Mouse (Mus musculus) kidney, postnatal 0 days (tissue): ENCODE data around the gene Kcnip4. TPM values are rescaled to one million over a fixed set of nuclear protein-coding genes. Genes with fewer than 3 reads are reported as not detected.
A peak's percentile ranks its signal among the peaks of the same experiment; 100 is the strongest.

ENCODE experiments used
- ATAC-seq: fragments of 200-750 bp; cut with Nextera tagmentation; replicated peaks from 2 replicates; pipeline ENCODE4 v1.8.0; 2017; ENCODE audit warnings: low read depth, moderate number of reproducible peaks, moderate TSS enrichment, moderate library complexity; ENCODE audit not compliant: low FRiP score
- DNase-seq: peaks from one replicate; pipeline ENCODE4 v3.0.0-alpha.2; 2016; ENCODE audit warnings: low spot score
- H3K27ac ChIP-seq: fragments of 300-500 bp; sonication (generic); 2 replicates; pipeline ENCODE4 v1.5.1; 2014; ENCODE audit warnings: mild to moderate bottlenecking
- H3K27me3 ChIP-seq: fragments of 300-500 bp; sonication (generic); 2 replicates; pipeline ENCODE4 v1.6.1; 2014; ENCODE audit warnings: low read length, mixed read lengths; ENCODE audit not compliant: insufficient read depth
- H3K36me3 ChIP-seq: fragments of 300-500 bp; sonication (generic); 2 replicates; pipeline ENCODE4 v1.6.1; 2014; ENCODE audit warnings: low read length, mixed read lengths; ENCODE audit not compliant: insufficient read depth
- H3K4me1 ChIP-seq: fragments of 300-500 bp; sonication (generic); replicated peaks from 2 replicates; pipeline ENCODE4 v1.6.1; 2014; ENCODE audit warnings: antibody characterized with exemption, low read length, mixed read lengths; ENCODE audit not compliant: insufficient read depth
- H3K4me2 ChIP-seq: fragments of 300-500 bp; sonication (generic); 2 replicates; pipeline ENCODE4 v1.6.1; 2014; ENCODE audit warnings: mild to moderate bottlenecking, low read length, moderate library complexity, mixed read lengths
- H3K4me3 ChIP-seq: fragments of 300-500 bp; sonication (generic); replicated peaks from 2 replicates; pipeline ENCODE4 v1.5.1; 2014; ENCODE audit warnings: low read depth, low read length
- H3K9ac ChIP-seq: fragments of 300-500 bp; sonication (generic); 2 replicates; pipeline ENCODE4 v1.6.1; 2014; ENCODE audit warnings: low read depth, low read length
- H3K9me3 ChIP-seq: fragments of 300-500 bp; sonication (generic); replicated peaks from 2 replicates; pipeline ENCODE4 v1.6.1; 2016; ENCODE audit warnings: low read length, inconsistent platforms, mixed read lengths
- CTCF ChIP-seq: IDR thresholded peaks from 2 replicates; pipeline ENCODE4 v1.5.1; 2016; ENCODE audit warnings: antibody characterized with exemption, low read depth, mild to moderate bottlenecking, moderate library complexity
- WGBS: fragments of 180-500 bp; shearing (Covaris S2); extraction: QIAGEN DNeasy Blood & Tissue Kit; methylation state at CpG from one replicate; pipeline ENCODE4 v1.1.7; 2014; 5-methylcytosine and 5-hydroxymethylcytosine counted together
- polyA plus RNA-seq: library from polyadenylated mRNA; unstranded; fragments of >200 nt; fragmentation: Nextera tagmentation; extraction: Ambion mirVana; gene quantifications from 2 replicates; pipeline ENCODE4 v1.2.1, GENCODE M21; 2015

Kcnip4 gene
- polyA plus RNA-seq, 1 experiment from 2014 or later: 1.2 TPM

GRCm38 (mm10) chr5:49348511-49348910 lies 176.2 kb downstream of the Kcnip4 start:
- no peak overlapping the region for H3K27ac ChIP-seq
- ATAC-seq: no peak
- H3K4me2 ChIP-seq: no peak overlapping the region
- H3K4me3 ChIP-seq: no peak overlapping the region
- H3K9ac ChIP-seq: no peak overlapping the region
- no peak for TF ChIP-seq CTCF
- no peaks in the 10 kb centered on the region for H3K36me3 ChIP-seq
- no peaks in the 10 kb centered on the region for H3K4me1 ChIP-seq
- no peaks in the 10 kb centered on the region for H3K27me3 ChIP-seq
- no peaks in the 10 kb centered on the region for H3K9me3 ChIP-seq
- no peak for DNase-seq
- WGBS: 81% methylated on average over 5 of the region's 5 CpGs

- no peaks in the 10 kb centered on the region for H3K27me3 ChIP-seq
- H3K4me1 ChIP-seq: no peaks in the 10 kb centered on the region
- ATAC-seq: no peak
- H3K9me3 ChIP-seq: no peaks in the 10 kb centered on the region
- no peak for DNase-seq
- H3K4me2 ChIP-seq: no peak overlapping the region
- no peak overlapping the region for H3K9ac ChIP-seq
- H3K4me3 ChIP-seq: no peak overlapping the region
- 56% methylated on average over 1 of the region's 1 CpGs for WGBS
- no peak for TF ChIP-seq CTCF
- H3K36me3 ChIP-seq: no peaks in the 10 kb centered on the region
- H3K27ac ChIP-seq: no peak overlapping the region
Measured at GRCm38 (mm10) chr5:49344606-49345005, 180.1 kb downstream of the Kcnip4 start.

DNA sequence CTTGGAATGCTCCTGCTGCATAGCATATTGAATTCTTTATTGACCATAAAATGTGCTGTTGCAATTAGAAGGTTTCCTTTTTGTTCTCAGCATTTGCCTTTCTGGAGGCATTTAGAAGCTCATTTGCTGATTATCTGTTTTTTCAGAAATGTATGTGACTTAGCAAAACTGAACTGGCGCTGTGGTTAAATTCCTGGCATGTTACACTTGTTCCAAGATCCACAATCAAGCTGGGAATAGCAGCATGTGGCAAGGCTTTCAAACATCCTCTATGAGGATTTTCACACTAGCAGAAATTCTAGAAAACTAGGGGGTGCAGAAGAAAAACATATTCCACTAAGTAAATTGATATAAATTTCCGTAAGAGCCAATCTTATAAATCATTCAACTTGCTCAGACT lies 187.5 kb downstream of the Kcnip4 start:
- DNase-seq: no peak
- no peaks in the 10 kb centered on the region for H3K36me3 ChIP-seq
- no peaks in the 10 kb centered on the region for H3K4me1 ChIP-seq
- no peak overlapping the region for H3K4me2 ChIP-seq
- H3K4me3 ChIP-seq: no peak overlapping the region
- no peaks in the 10 kb centered on the region for H3K9me3 ChIP-seq
- H3K27me3 ChIP-seq: no peaks in the 10 kb centered on the region
- ATAC-seq: no peak
- WGBS: 41% methylated on average over 2 of the region's 2 CpGs
- H3K27ac ChIP-seq: no peak overlapping the region
- no peak overlapping the region for H3K9ac ChIP-seq
- TF ChIP-seq CTCF: no peak

DNA sequence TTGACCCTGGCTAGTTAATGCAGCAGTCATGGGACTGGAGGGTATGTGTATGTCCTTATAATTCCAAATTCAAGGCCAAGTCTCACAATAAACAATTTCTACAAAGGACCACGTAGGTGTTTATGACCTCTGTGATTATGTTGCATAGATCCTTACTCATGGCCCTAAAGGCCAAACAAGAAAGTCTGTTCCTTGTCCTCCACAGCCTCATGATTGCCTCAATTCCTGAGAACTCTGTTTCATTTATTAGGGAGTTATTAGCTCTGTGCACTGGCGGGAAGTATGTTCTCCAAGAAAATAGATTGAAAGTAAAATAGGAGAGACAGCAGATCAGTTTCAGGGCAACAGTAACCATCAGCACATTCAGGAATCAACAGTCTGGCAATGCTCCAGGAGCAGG lies 191.6 kb downstream of the Kcnip4 start:
- DNase-seq: no peak
- TF ChIP-seq CTCF: no peak
- 82% methylated on average over 2 of the region's 2 CpGs for WGBS
- Histone ChIP-seq H3K4me3 (no peak overlapping the region), H3K4me1 (no peaks in the 10 kb centered on the region), H3K9ac (no peak overlapping the region), H3K36me3 (no peaks in the 10 kb centered on the region), H3K4me2 (no peak overlapping the region), H3K27ac (no peak overlapping the region), H3K27me3 (no peaks in the 10 kb centered on the region), H3K9me3 (no peaks in the 10 kb centered on the region)
- no peak for ATAC-seq

DNA sequence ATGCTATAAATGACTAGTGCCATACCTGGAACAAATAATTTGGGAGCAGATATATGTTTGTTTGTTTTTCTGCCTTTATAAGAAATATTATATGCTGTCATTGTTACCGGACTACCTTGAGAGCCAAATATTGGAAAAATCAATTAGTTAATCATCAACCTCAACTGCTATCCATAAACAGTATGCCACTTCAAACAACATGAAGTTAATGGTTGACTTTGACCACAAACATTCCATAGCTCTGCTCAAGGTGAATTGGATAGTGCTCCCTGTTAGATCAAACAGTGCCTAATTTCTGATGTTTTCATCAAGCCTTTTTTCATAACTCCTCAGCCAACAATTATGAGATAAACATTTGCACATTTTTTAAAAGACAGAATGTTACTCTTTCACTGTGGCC lies 195.7 kb downstream of the Kcnip4 start:
- peak; percentile 59; the same call in 1 of the 2 replicates for ATAC-seq
- WGBS: 60% methylated on average over 1 of the region's 1 CpGs

GRCm38 (mm10) chr5:49318661-49319060 lies 206.0 kb downstream of the Kcnip4 start:
- H3K9ac ChIP-seq: no peak overlapping the region
- H3K4me3 ChIP-seq: no peak overlapping the region
- no peaks in the 10 kb centered on the region for H3K36me3 ChIP-seq
- DNase-seq (no peak), ATAC-seq (no peak)
- no peaks in the 10 kb centered on the region for H3K9me3 ChIP-seq
- no peaks in the 10 kb centered on the region for H3K4me1 ChIP-seq
- no peak for TF ChIP-seq CTCF
- H3K4me2 ChIP-seq: no peak overlapping the region
- no peak overlapping the region for H3K27ac ChIP-seq
- no peaks in the 10 kb centered on the region for H3K27me3 ChIP-seq

More for the DNA sequence above, 195.7 kb downstream of the Kcnip4 start:
- no peak for TF ChIP-seq CTCF
- Histone ChIP-seq H3K9ac (no peak overlapping the region), H3K27me3 (no peaks in the 10 kb centered on the region), H3K36me3 (no peaks in the 10 kb centered on the region), H3K4me3 (no peak overlapping the region), H3K4me2 (no peak overlapping the region), H3K27ac (no peak overlapping the region), H3K9me3 (no peaks in the 10 kb centered on the region), H3K4me1 (no peaks in the 10 kb centered on the region)
- DNase-seq: no peak

DNA sequence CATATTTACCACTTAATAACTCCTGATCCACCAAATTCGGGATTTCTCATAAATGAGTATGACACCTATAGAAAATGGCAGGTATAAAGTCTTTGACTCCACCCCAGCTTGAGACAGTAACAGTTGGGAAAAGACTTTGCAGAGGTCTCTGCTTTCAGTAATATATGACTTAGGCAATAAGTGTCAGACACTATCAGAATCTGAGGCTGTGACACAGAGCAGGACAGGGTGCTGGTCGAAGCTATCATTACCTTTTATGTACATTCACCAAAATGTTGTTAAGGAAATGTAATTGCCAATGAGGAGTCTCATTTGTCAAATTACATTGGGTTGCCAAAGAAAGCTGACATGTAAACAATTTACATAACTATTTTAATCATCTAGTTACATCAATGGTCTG lies 206.8 kb downstream of the Kcnip4 start:
- no peak overlapping the region for H3K4me2 ChIP-seq
- no peaks in the 10 kb centered on the region for H3K36me3 ChIP-seq
- no peaks in the 10 kb centered on the region for H3K27me3 ChIP-seq
- no peaks in the 10 kb centered on the region for H3K9me3 ChIP-seq
- no peak for TF ChIP-seq CTCF
- H3K4me1 ChIP-seq: no peaks in the 10 kb centered on the region
- H3K4me3 ChIP-seq: no peak overlapping the region
- DNase-seq (no peak), ATAC-seq (no peak)
- WGBS: 82% methylated on average over 2 of the region's 2 CpGs
- no peak overlapping the region for H3K27ac ChIP-seq
- H3K9ac ChIP-seq: no peak overlapping the region
